Mouse (Mus musculus) C2C12 (cell line): ENCODE results near the gene Lgr6.

Experiments
- CEBPB ChIP-seq: IDR thresholded peaks from one replicate; pipeline ENCODE4 v1.6.1; 2011; ENCODE audit warnings: low read depth, mild to moderate bottlenecking, control low read depth, moderate library complexity
- CTCF ChIP-seq: IDR thresholded peaks from one replicate; pipeline ENCODE4 v1.5.1; 2011; ENCODE audit not compliant: control insufficient read depth, insufficient read depth, insufficient read length
- FOSL1 ChIP-seq: IDR thresholded peaks from one replicate; pipeline ENCODE4 v1.8.0; 2011; ENCODE audit warnings: mild to moderate bottlenecking, low read length; ENCODE audit not compliant: poor library complexity, insufficient read depth, severe bottlenecking
- MAX ChIP-seq: IDR thresholded peaks from one replicate; pipeline ENCODE4 v1.6.1; 2011; ENCODE audit warnings: mild to moderate bottlenecking, control low read depth
- MYOD1 ChIP-seq: IDR thresholded peaks from one replicate; pipeline ENCODE4 v1.6.1; 2011; ENCODE audit warnings: low read depth; ENCODE audit not compliant: control insufficient read depth, insufficient read length
- MYOG ChIP-seq: IDR thresholded peaks from one replicate; pipeline ENCODE4 v1.6.1; 2011; ENCODE audit not compliant: control insufficient read depth, insufficient read length; ENCODE audit errors: extremely low read depth
- USF1 ChIP-seq: IDR thresholded peaks from one replicate; pipeline ENCODE4 v1.6.1; 2011; ENCODE audit warnings: low read depth, mild to moderate bottlenecking, control low read depth, moderate library complexity

- TF ChIP-seq CTCF (no peak), USF1 (peak; percentile 19), FOSL1 (no peak), MAX (no peak), MYOD1 (peak; percentile 93), CEBPB (peak; percentile 68), MYOG (no peak)
Observed at GRCm38 (mm10) chr1:135090914-135091313, 14.2 kb downstream of the Lgr6 start.
